Mouse (Mus musculus): ENCODE data around the gene Plcxd2. TPM values are rescaled to one million over a fixed set of nuclear protein-coding genes. Genes with fewer than 3 reads are reported as not detected.

The Plcxd2 gene
- polyA plus RNA-seq, 1 experiment from 2014 or later = 12.6 TPM

GRCm38 (mm10) chr16:45976251-45976650, 33.8 kb downstream of the Plcxd2 start:
- H3K4me2 ChIP-seq = no peak overlapping the region
- 84% methylated on average over 1 of the region's 1 CpGs for WGBS
- no peaks in the 10 kb centered on the region for H3K9me3 ChIP-seq (replicated peaks)
- no peak overlapping the region for H3K4me3 ChIP-seq
- no peaks in the 10 kb centered on the region for H3K27me3 ChIP-seq
- H3K36me3 ChIP-seq (ENCODE audit: poor library complexity, severe bottlenecking) = peaks cover 13% of the 10 kb centered on the region; the same call in 1 of the 2 replicates
- peaks cover 4% of the 10 kb centered on the region; the same call in 1 of the 2 replicates for H3K4me1 ChIP-seq
- H3K9ac ChIP-seq = no peak overlapping the region
- ATAC-seq = no peak
- no peak overlapping the region for H3K27ac ChIP-seq

GRCm38 (mm10) chr16:45973959-45974686, 35.9 kb downstream of the Plcxd2 start:
- H3K4me1 ChIP-seq = peaks cover 4% of the 10 kb centered on the region; the same call in 1 of the 2 replicates
- H3K9ac ChIP-seq = no peak overlapping the region
- no peaks in the 10 kb centered on the region for H3K27me3 ChIP-seq
- H3K4me2 ChIP-seq = no peak overlapping the region
- H3K4me3 ChIP-seq = no peak overlapping the region
- H3K36me3 ChIP-seq (ENCODE audit: poor library complexity, severe bottlenecking) = peaks cover 14% of the 10 kb centered on the region; the same call in 1 of the 2 replicates
- ATAC-seq = peak; percentile 50
- 55% methylated on average over 9 of the region's 9 CpGs for WGBS
- H3K27ac ChIP-seq = no peak overlapping the region
- H3K9me3 ChIP-seq (replicated peaks) = no peaks in the 10 kb centered on the region

GRCm38 (mm10) chr16:45970187-45970586, 39.8 kb downstream of the Plcxd2 start:
- Histone ChIP-seq H3K4me2 (no peak overlapping the region), H3K9ac (no peak overlapping the region), H3K36me3 (ENCODE audit: poor library complexity, severe bottlenecking) (peaks cover 6% of the 10 kb centered on the region; the same call in 1 of the 2 replicates), H3K9me3 (replicated peaks) (no peaks in the 10 kb centered on the region), H3K27ac (no peak overlapping the region), H3K4me3 (no peak overlapping the region), H3K27me3 (no peaks in the 10 kb centered on the region), H3K4me1 (peaks cover 4% of the 10 kb centered on the region; the same call in 1 of the 2 replicates)
- whole genome bisulfite sequencing = 90% methylated on average over 2 of the region's 2 CpGs
- no peak for ATAC-seq

- Histone ChIP-seq H3K27ac (no peak overlapping the region), H3K4me1 (no peaks in the 10 kb centered on the region), H3K4me3 (no peak overlapping the region), H3K36me3 (ENCODE audit: poor library complexity, severe bottlenecking) (peaks cover 14% of the 10 kb centered on the region; the same call in 1 of the 2 replicates), H3K9me3 (replicated peaks) (no peaks in the 10 kb centered on the region), H3K27me3 (no peaks in the 10 kb centered on the region), H3K4me2 (no peak overlapping the region), H3K9ac (no peak overlapping the region)
- WGBS = 80% methylated on average over 5 of the region's 5 CpGs
- ATAC-seq = no peak
These were observed 41.3 kb downstream of the Plcxd2 start for GRCm38 (mm10) chr16:45968716-45969115.

GRCm38 (mm10) chr16:45967471-45967870, 42.5 kb downstream of the Plcxd2 start:
- H3K27me3 ChIP-seq = no peaks in the 10 kb centered on the region
- H3K9ac ChIP-seq = no peak overlapping the region
- ATAC-seq = peak; percentile 93
- H3K4me2 ChIP-seq = no peak overlapping the region
- no peaks in the 10 kb centered on the region for H3K9me3 ChIP-seq (replicated peaks)
- no peak overlapping the region for H3K4me3 ChIP-seq
- H3K4me1 ChIP-seq = no peaks in the 10 kb centered on the region
- peaks cover 20% of the 10 kb centered on the region; the same call in 1 of the 2 replicates for H3K36me3 ChIP-seq (ENCODE audit: poor library complexity, severe bottlenecking)
- H3K27ac ChIP-seq = no peak overlapping the region
- WGBS = 11% methylated on average over 7 of the region's 7 CpGs

GRCm38 (mm10) chr16:45966604-45967003, 43.4 kb downstream of the Plcxd2 start:
- H3K4me2 ChIP-seq = no peak overlapping the region
- H3K27me3 ChIP-seq = no peaks in the 10 kb centered on the region
- no peak overlapping the region for H3K4me3 ChIP-seq
- no peaks in the 10 kb centered on the region for H3K4me1 ChIP-seq
- ATAC-seq = no peak
- no peak overlapping the region for H3K9ac ChIP-seq
- no peaks in the 10 kb centered on the region for H3K9me3 ChIP-seq (replicated peaks)
- 91% methylated on average over 5 of the region's 5 CpGs for WGBS
- H3K36me3 ChIP-seq (ENCODE audit: poor library complexity, severe bottlenecking) = peaks cover 23% of the 10 kb centered on the region; the same call in 1 of the 2 replicates
- H3K27ac ChIP-seq = no peak overlapping the region

GRCm38 (mm10) chr16:45964777-45965176, 45.2 kb downstream of the Plcxd2 start:
- no peak overlapping the region for H3K4me3 ChIP-seq
- WGBS = 87% methylated on average over 6 of the region's 6 CpGs
- H3K4me1 ChIP-seq = no peaks in the 10 kb centered on the region
- H3K27me3 ChIP-seq = no peaks in the 10 kb centered on the region
- H3K27ac ChIP-seq = no peak overlapping the region
- peaks cover 20% of the 10 kb centered on the region; the same call in 1 of the 2 replicates for H3K36me3 ChIP-seq (ENCODE audit: poor library complexity, severe bottlenecking)
- ATAC-seq = no peak
- H3K9ac ChIP-seq = no peak overlapping the region
- H3K9me3 ChIP-seq (replicated peaks) = no peaks in the 10 kb centered on the region
- H3K4me2 ChIP-seq = no peak overlapping the region

DNA sequence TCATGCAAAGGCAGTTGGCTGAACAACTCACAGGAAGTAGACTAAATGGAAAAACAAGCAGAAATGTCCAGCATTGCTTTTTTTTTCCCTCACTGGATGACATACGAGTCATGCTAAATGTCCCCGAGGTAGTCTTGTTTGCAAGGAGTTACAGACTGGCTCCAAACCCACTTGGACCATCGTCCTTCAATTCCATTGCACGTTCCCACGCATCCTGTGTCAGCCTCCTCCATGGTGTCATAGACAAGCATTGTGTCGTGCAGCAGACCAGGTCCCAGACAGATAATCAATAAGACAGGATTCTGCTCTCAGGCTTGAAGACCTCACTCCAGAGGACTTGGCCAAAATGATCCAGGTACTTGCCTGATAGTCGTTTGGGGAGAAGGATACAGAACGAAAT, 46.2 kb downstream of the Plcxd2 start:
- no peak overlapping the region for H3K9ac ChIP-seq
- no peaks in the 10 kb centered on the region for H3K4me1 ChIP-seq
- 95% methylated on average over 8 of the region's 8 CpGs for WGBS
- H3K36me3 ChIP-seq (ENCODE audit: poor library complexity, severe bottlenecking) = peaks cover 20% of the 10 kb centered on the region; the same call in 1 of the 2 replicates
- H3K27me3 ChIP-seq = no peaks in the 10 kb centered on the region
- no peak overlapping the region for H3K4me3 ChIP-seq
- no peak overlapping the region for H3K4me2 ChIP-seq
- H3K27ac ChIP-seq = no peak overlapping the region
- ATAC-seq = no peak
- no peaks in the 10 kb centered on the region for H3K9me3 ChIP-seq (replicated peaks)

GRCm38 (mm10) chr16:45963088-45963487, 46.9 kb downstream of the Plcxd2 start:
- ATAC-seq = no peak
- WGBS = 88% methylated on average over 5 of the region's 5 CpGs
- H3K4me2 ChIP-seq = no peak overlapping the region

GRCm38 (mm10) chr16:45960978-45961377, 49.0 kb downstream of the Plcxd2 start:
- H3K4me2 ChIP-seq = no peak overlapping the region
- no peak overlapping the region for H3K9ac ChIP-seq
- H3K4me3 ChIP-seq = no peak overlapping the region
- H3K9me3 ChIP-seq (replicated peaks) = no peaks in the 10 kb centered on the region
- no peak for ATAC-seq
- H3K27me3 ChIP-seq = no peaks in the 10 kb centered on the region
- 80% methylated on average over 3 of the region's 3 CpGs for WGBS
- peaks cover 20% of the 10 kb centered on the region; the same call in 1 of the 2 replicates for H3K36me3 ChIP-seq (ENCODE audit: poor library complexity, severe bottlenecking)
- H3K27ac ChIP-seq = no peak overlapping the region
- H3K4me1 ChIP-seq = no peaks in the 10 kb centered on the region

More at GRCm38 (mm10) chr16:45963088-45963487, 46.9 kb downstream of the Plcxd2 start:
- no peaks in the 10 kb centered on the region for H3K9me3 ChIP-seq (replicated peaks)
- H3K27me3 ChIP-seq = no peaks in the 10 kb centered on the region
- H3K4me1 ChIP-seq = no peaks in the 10 kb centered on the region
- H3K36me3 ChIP-seq (ENCODE audit: poor library complexity, severe bottlenecking) = peaks cover 20% of the 10 kb centered on the region; the same call in 1 of the 2 replicates
- H3K9ac ChIP-seq = no peak overlapping the region
- H3K27ac ChIP-seq = no peak overlapping the region
- no peak overlapping the region for H3K4me3 ChIP-seq

DNA sequence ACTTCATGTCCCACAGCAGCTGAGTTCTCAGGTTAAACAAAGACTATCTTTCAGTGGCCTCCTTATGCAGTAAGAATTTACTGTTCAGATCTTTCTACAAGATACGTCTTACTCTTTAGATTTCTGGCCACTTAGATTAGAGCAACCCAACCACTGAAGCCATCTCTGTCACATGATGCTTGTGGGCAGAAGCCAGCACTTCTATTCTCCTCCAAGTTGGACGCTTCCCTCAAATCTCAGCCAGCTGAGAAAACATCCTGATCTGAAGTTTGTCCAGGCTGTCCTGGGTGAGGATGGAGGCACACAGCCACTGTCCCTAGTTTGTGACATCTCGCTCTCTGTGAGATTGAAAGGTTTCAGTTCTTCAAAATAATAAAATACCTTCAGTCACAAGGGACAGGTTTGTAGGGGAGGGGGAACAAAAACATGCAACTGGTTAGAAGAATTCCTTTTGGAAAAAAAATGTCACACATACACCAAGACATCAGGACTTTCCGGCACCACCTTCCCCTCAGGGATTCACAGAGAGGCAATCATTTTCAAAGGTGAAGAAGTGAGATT, 53.5 kb downstream of the Plcxd2 start:
- 84% methylated on average over 4 of the region's 4 CpGs for WGBS
- no peak overlapping the region for H3K4me3 ChIP-seq
- no peak overlapping the region for H3K9ac ChIP-seq
- no peaks in the 10 kb centered on the region for H3K4me1 ChIP-seq
- H3K27me3 ChIP-seq = no peaks in the 10 kb centered on the region
- H3K27ac ChIP-seq = no peak overlapping the region
- H3K36me3 ChIP-seq (ENCODE audit: poor library complexity, severe bottlenecking) = 0 out of 2 replicates have a peak, but pooled peaks cover 3% of the 10 kb centered on the region
- H3K9me3 ChIP-seq (replicated peaks) = no peaks in the 10 kb centered on the region
- no peak overlapping the region for H3K4me2 ChIP-seq
- ATAC-seq = no peak

- WGBS = 89% methylated on average over 4 of the region's 4 CpGs
- Histone ChIP-seq H3K4me1 (no peaks in the 10 kb centered on the region), H3K4me2 (no peak within 1 kb of the TSS), H3K9me3 (replicated peaks) (no peaks in the 10 kb centered on the region), H3K9ac (no peak within 1 kb of the TSS), H3K27me3 (no peaks in the 10 kb centered on the region), H3K36me3 (ENCODE audit: poor library complexity, severe bottlenecking) (no peaks in the 10 kb centered on the region), H3K27ac (no peak within 1 kb of the TSS), H3K4me3 (no peak within 1 kb of the TSS)
- no peak for ATAC-seq
These were observed 56.6 kb downstream of the Plcxd2 start, which contains the start of gene Phldb2 for GRCm38 (mm10) chr16:45953394-45953793. TSS of gene Phldb2 (minus strand) at chr16:45953598.

All from forebrain, embryonic 13.5 days (tissue).